Mouse (Mus musculus) left cerebral cortex, postnatal 36 days (tissue): ENCODE results near the gene P4hb. TPM values are rescaled to one million over a fixed set of nuclear protein-coding genes. Genes with fewer than 3 reads are reported as not detected.
A peak's percentile ranks its signal among the peaks of the same experiment; 100 is the strongest.
"Not testable (repeated sequence)": the region's sequence is repeated elsewhere in the genome, so short reads cannot be mapped to it uniquely, and the experiment has no call there.

Experiments
- DNase-seq, 2 experiments: peaks; one replicate each; pipeline ENCODE4 v3.0.0; 2021 to 2022; ENCODE audit warnings: low spot score in 2 of 2, mixed read lengths in 1 of 2
- intact Hi-C: fragments of 180-260 bp; cut with DNase I; formaldehyde crosslinking; loops from one replicate; pipeline ENCODE4 v1.15.1; 2025
- total RNA-seq, 2 experiments: library from RNA; stranded (reverse); gene quantifications; 2 replicates each; pipeline ENCODE4 v1.2.3; 2021

Gene P4hb
- total RNA-seq, 2 experiments from 2014 or later = 122 to 126 TPM

- intact Hi-C loops = no loop called here
- DNase-seq = no peak
Measured at GRCm38 (mm10) chr11:120598990-120599549, 26.0 kb upstream of the P4hb start.

- peak; percentile 92 to 94 for DNase-seq
- intact Hi-C loops = no loop called here
Measured at GRCm38 (mm10) chr11:120598283-120598989, 25.4 kb upstream of the P4hb start, which contains the start of the genes Alyref and Anapc11. TSS of gene Alyref (minus strand) at chr11:120598365. TSS of gene Anapc11 (plus strand) at chr11:120598421.

- intact Hi-C loops = no loop called here
- DNase-seq = no peak
Measured at GRCm38 (mm10) chr11:120597240-120598235, 24.5 kb upstream of the P4hb start.

GRCm38 (mm10) chr11:120588531-120588930 lies 15.5 kb upstream of the P4hb start:
- no peak for DNase-seq
- intact Hi-C loops = no loop called here

DNA sequence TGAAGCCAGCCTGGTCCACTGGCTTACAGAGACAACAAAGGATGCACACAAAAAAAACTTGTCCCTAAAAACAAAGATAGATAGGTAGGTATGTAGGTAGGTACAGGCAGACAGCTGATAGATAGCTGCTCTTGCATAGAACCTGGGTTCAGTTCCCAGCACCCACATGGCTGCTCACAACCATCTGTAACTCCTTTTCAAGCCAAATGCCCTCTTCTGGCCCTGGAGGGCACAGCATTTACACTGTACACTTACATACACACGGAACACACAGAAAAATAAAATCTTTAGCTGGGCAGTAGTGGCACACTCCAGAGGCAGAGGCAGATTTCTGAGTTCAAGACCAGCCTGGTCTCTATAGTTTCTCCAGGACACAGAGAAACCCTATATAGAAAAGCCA lies 10.9 kb upstream of the P4hb start:
- no peak for DNase-seq
- intact Hi-C loops = no loop called here

DNA sequence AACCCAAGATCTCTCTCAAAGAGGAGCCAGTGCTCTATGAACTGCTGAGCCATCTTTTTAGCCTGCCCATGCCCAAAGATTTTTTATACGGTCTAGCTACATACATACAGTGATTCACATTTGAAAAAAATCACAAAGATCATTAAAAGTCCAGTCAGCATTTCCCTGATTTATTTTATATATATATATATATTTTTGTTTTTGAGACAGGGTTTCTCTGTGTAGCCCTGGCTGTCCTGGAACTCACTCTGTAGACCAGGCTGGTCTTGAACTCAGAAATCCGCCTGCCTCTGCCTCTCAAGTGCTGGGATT lies 9.9 kb upstream of the P4hb start:
- DNase-seq, intact Hi-C loops: not testable (repeated sequence)

GRCm38 (mm10) chr11:120582268-120582981 lies 9.4 kb upstream of the P4hb start:
- intact Hi-C loops = no loop called here
- no peak for DNase-seq

- intact Hi-C loops = loop anchor here (1.0 kb wide), 1 partner anchor 8 kb away; the partner anchor contains the start of gene P4hb
- DNase-seq = peak; percentile 93
Measured at GRCm38 (mm10) chr11:120581490-120582267, 8.6 kb upstream of the P4hb start, which contains the start of gene Arhgdia. TSS of gene Arhgdia (minus strand) at chr11:120581624.

- intact Hi-C loops = loop anchor here (1.0 kb wide), 1 partner anchor 8 kb away; the partner anchor contains the start of gene P4hb
- peak; percentile 45 to 50 for DNase-seq
Measured at GRCm38 (mm10) chr11:120580871-120581331, 7.8 kb upstream of the P4hb start.

DNA sequence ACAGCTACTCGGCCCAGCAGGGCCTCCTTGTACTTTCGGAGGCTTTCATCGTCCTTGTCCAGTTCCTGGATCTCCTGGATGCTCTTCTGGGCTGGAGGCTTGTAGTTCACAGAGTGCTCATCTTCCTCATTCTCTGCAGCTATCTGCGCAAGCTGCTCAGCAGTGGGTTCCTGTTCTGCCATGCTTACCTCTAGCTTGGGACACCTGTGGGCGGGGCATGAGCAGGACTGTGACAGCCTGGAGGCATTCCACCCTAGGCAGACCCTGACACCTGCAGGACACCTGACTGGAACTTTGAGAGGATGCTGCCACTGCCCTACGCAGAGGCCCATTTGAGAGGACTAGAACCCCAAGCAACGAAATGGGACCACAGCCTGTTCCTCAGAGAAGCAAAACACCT lies 7.1 kb upstream of the P4hb start:
- peak in 1 of 2 experiments; percentile 6 for DNase-seq
- intact Hi-C loops = no loop called here

GRCm38 (mm10) chr11:120579316-120580107 lies 6.5 kb upstream of the P4hb start:
- DNase-seq = peak; percentile 57 to 66
- intact Hi-C loops = loop anchor here (10.0 kb wide), 1 partner anchor 95 kb away; the partner anchor contains the start of gene Mrpl12

- intact Hi-C loops = loop anchor here (10.0 kb wide), 1 partner anchor 94 kb away; the partner anchor contains the start of gene Mrpl12
- no peak for DNase-seq
Measured at GRCm38 (mm10) chr11:120578694-120579243, 5.7 kb upstream of the P4hb start.

- intact Hi-C loops = loop anchor here (10.0 kb wide), 1 partner anchor 93 kb away; the partner anchor contains the start of gene Mrpl12
- no peak for DNase-seq
Measured at GRCm38 (mm10) chr11:120578024-120578693, 5.1 kb upstream of the P4hb start.

GRCm38 (mm10) chr11:120577211-120578023 lies 4.4 kb upstream of the P4hb start:
- intact Hi-C loops = loop anchor here (10.0 kb wide), 1 partner anchor 93 kb away; the partner anchor contains the start of gene Mrpl12
- DNase-seq = no peak

- intact Hi-C loops = loop anchor here (10.0 kb wide), 1 partner anchor 92 kb away; the partner anchor contains the start of gene Mrpl12
- no peak for DNase-seq
Measured at GRCm38 (mm10) chr11:120576365-120576981, 3.4 kb upstream of the P4hb start.
